Mouse (Mus musculus) heart, postnatal 0 days (tissue): ENCODE measurements around the gene Pdzrn3. TPM values are rescaled to one million over a fixed set of nuclear protein-coding genes. Genes with fewer than 3 reads are reported as not detected.
A peak's percentile ranks its signal among the peaks of the same experiment; 100 is the strongest.

Experiments
- ATAC-seq: fragments of 200-750 bp; cut with Nextera tagmentation; 2 replicates; pipeline ENCODE4 v1.8.0; 2017; ENCODE audit warnings: low read depth, moderate number of reproducible peaks, moderate library complexity; ENCODE audit not compliant: insufficient read depth
- DNase-seq: peaks from one replicate; pipeline ENCODE4 v3.0.0-alpha.2; 2016; ENCODE audit warnings: low spot score
- H3K27ac ChIP-seq: fragments of 300-500 bp; sonication (generic); 2 replicates; pipeline ENCODE4 v1.5.1; 2014; ENCODE audit warnings: low read depth, mild to moderate bottlenecking
- H3K27me3 ChIP-seq: fragments of 300-500 bp; sonication (generic); 2 replicates; pipeline ENCODE4 v1.6.1; 2014; ENCODE audit warnings: low read length, mixed read lengths; ENCODE audit not compliant: control insufficient read depth, insufficient read depth
- H3K36me3 ChIP-seq: fragments of 300-500 bp; sonication (generic); replicated peaks from 2 replicates; pipeline ENCODE4 v1.6.1; 2014; ENCODE audit warnings: low read length, mixed read lengths; ENCODE audit not compliant: control insufficient read depth, insufficient read depth
- H3K4me1 ChIP-seq: fragments of 300-500 bp; sonication (generic); 2 replicates; pipeline ENCODE4 v1.6.1; 2014; ENCODE audit warnings: antibody characterized with exemption; ENCODE audit not compliant: control insufficient read depth, insufficient read depth
- H3K4me2 ChIP-seq: fragments of 300-500 bp; sonication (generic); 2 replicates; pipeline ENCODE4 v1.6.1; 2014; ENCODE audit warnings: low read depth, mild to moderate bottlenecking, low read length, moderate library complexity
- H3K4me3 ChIP-seq: fragments of 300-500 bp; sonication (generic); 2 replicates; pipeline ENCODE4 v1.5.1; 2014; ENCODE audit warnings: low read depth, low read length
- H3K9ac ChIP-seq: fragments of 300-500 bp; sonication (generic); replicated peaks from 2 replicates; pipeline ENCODE4 v1.6.1; 2014; ENCODE audit warnings: low read depth, low read length, mixed read lengths
- H3K9me3 ChIP-seq: fragments of 300-500 bp; sonication (generic); replicated peaks from 2 replicates; pipeline ENCODE4 v1.6.1; 2016; ENCODE audit warnings: low read length; ENCODE audit not compliant: control insufficient read depth
- CTCF ChIP-seq: IDR thresholded peaks from 2 replicates; pipeline ENCODE4 v1.5.1; 2016; ENCODE audit warnings: antibody characterized with exemption, control low read depth, low read depth
- EP300 ChIP-seq: IDR thresholded peaks from 2 replicates; pipeline ENCODE4 v1.6.1; 2016; ENCODE audit warnings: antibody characterized with exemption, low read depth
- WGBS: fragments of 180-500 bp; shearing (Covaris S2); extraction: QIAGEN DNeasy Blood & Tissue Kit; methylation state at CpG from one replicate; pipeline ENCODE4 v1.1.7; 2014; 5-methylcytosine and 5-hydroxymethylcytosine counted together
- polyA plus RNA-seq: library from polyadenylated mRNA; unstranded; fragments of >200 nt; fragmentation: Nextera tagmentation; extraction: Ambion mirVana; gene quantifications from 2 replicates; pipeline ENCODE4 v1.2.1, GENCODE M21; 2015
- total RNA-seq: library from RNA; depleted of rRNA; stranded (reverse); fragments of >200 nt; gene quantifications from 2 replicates; pipeline ENCODE4 v1.2.3, GENCODE M21; 2014; ENCODE audit warnings: low replicate concordance

Gene Pdzrn3
- total and polyA plus RNA-seq, 2 experiments from 2014 or later = 12.2 to 116 TPM

- H3K36me3 ChIP-seq = no peaks in the 10 kb centered on the region; the same call in 1 of the 2 replicates
- H3K4me2 ChIP-seq = no peak overlapping the region
- H3K9me3 ChIP-seq = no peaks in the 10 kb centered on the region
- no peaks in the 10 kb centered on the region for H3K27me3 ChIP-seq
- peaks cover 62% of the 10 kb centered on the region for H3K4me1 ChIP-seq
- H3K4me3 ChIP-seq = no peak overlapping the region
- peak overlapping the region; percentile 25; the same call in 1 of the 2 replicates for H3K27ac ChIP-seq
- no peak for TF ChIP-seq CTCF
- TF ChIP-seq EP300 = no peak
- no peak overlapping the region for H3K9ac ChIP-seq
- DNase-seq (no peak), ATAC-seq (no peak)
- 61% methylated on average over 12 of the region's 12 CpGs for WGBS
These were observed 17.4 kb downstream of the Pdzrn3 start for GRCm38 (mm10) chr6:101360211-101360737.

GRCm38 (mm10) chr6:101359646-101360045 is 18.1 kb downstream of the Pdzrn3 start:
- H3K27me3 ChIP-seq = no peaks in the 10 kb centered on the region
- no peaks in the 10 kb centered on the region; the same call in 1 of the 2 replicates for H3K36me3 ChIP-seq
- no peak overlapping the region for H3K4me3 ChIP-seq
- 0 out of 2 replicates have a peak overlapping the region, but pooled peaks have one; percentile 25 for H3K27ac ChIP-seq
- TF ChIP-seq EP300 (no peak), CTCF (no peak)
- peaks cover 64% of the 10 kb centered on the region for H3K4me1 ChIP-seq
- H3K4me2 ChIP-seq = no peak overlapping the region
- DNase-seq (no peak), ATAC-seq (no peak)
- WGBS = 56% methylated on average over 4 of the region's 4 CpGs
- no peak overlapping the region for H3K9ac ChIP-seq
- no peaks in the 10 kb centered on the region for H3K9me3 ChIP-seq

GRCm38 (mm10) chr6:101354887-101355286 is 22.8 kb downstream of the Pdzrn3 start:
- 0 out of 2 replicates have a peak overlapping the region, but pooled peaks have one; percentile 7 for H3K4me3 ChIP-seq
- DNase-seq (no peak), ATAC-seq (no peak)
- H3K4me2 ChIP-seq = peak overlapping the region; percentile 44
- no peak overlapping the region for H3K9ac ChIP-seq
- WGBS = 26% methylated on average over 1 of the region's 1 CpGs
- no peaks in the 10 kb centered on the region; the same call in 1 of the 2 replicates for H3K36me3 ChIP-seq
- TF ChIP-seq CTCF (no peak), EP300 (no peak)
- no peaks in the 10 kb centered on the region for H3K9me3 ChIP-seq
- H3K27ac ChIP-seq = peak overlapping the region; percentile 88
- no peaks in the 10 kb centered on the region for H3K27me3 ChIP-seq
- H3K4me1 ChIP-seq = peaks cover 58% of the 10 kb centered on the region

GRCm38 (mm10) chr6:101354230-101354881 is 23.3 kb downstream of the Pdzrn3 start:
- H3K4me3 ChIP-seq = 0 out of 2 replicates have a peak overlapping the region, but pooled peaks have one; percentile 7

GRCm38 (mm10) chr6:101353701-101354100 is 24.0 kb downstream of the Pdzrn3 start:
- Histone ChIP-seq H3K9me3 (no peaks in the 10 kb centered on the region), H3K9ac (no peak overlapping the region), H3K27me3 (no peaks in the 10 kb centered on the region), H3K36me3 (peaks cover 2% of the 10 kb centered on the region; the same call in 1 of the 2 replicates), H3K27ac (peak overlapping the region; percentile 88), H3K4me1 (peaks cover 54% of the 10 kb centered on the region), H3K4me2 (peak overlapping the region; percentile 9; the same call in 1 of the 2 replicates), H3K4me3 (no peak overlapping the region)
- ATAC-seq = no peak
- TF ChIP-seq EP300 (no peak), CTCF (no peak; the same call in 1 of the 2 replicates)
- no peak for DNase-seq
- 48% methylated on average over 7 of the region's 7 CpGs for WGBS

More at GRCm38 (mm10) chr6:101354230-101354881, 23.3 kb downstream of the Pdzrn3 start:
- Histone ChIP-seq H3K4me1 (peaks cover 54% of the 10 kb centered on the region), H3K9ac (no peak overlapping the region), H3K27ac (peak overlapping the region; percentile 88), H3K36me3 (no peaks in the 10 kb centered on the region; the same call in 1 of the 2 replicates), H3K4me2 (peak overlapping the region; percentile 44), H3K27me3 (no peaks in the 10 kb centered on the region), H3K9me3 (no peaks in the 10 kb centered on the region)
- WGBS = 28% methylated on average over 8 of the region's 8 CpGs
- ATAC-seq = peak; percentile 52
- peak; percentile 71 for DNase-seq
- TF ChIP-seq EP300 (peak; percentile 81), CTCF (no peak)
